Mouse (Mus musculus) embryonic facial prominence, embryonic 12.5 days (tissue): ENCODE data around the gene 0610009B22Rik. TPM values are rescaled to one million over a fixed set of nuclear protein-coding genes. Genes with fewer than 3 reads are reported as not detected.
A peak's percentile ranks its signal among the peaks of the same experiment; 100 is the strongest.

Source experiments
- ATAC-seq: fragments of 200-750 bp; cut with Nextera tagmentation; 2 replicates; pipeline ENCODE4 v1.8.0; 2017; ENCODE audit not compliant: insufficient number of reproducible peaks, insufficient read depth, low FRiP score, low TSS enrichment
- H3K27ac ChIP-seq: fragments of 300-500 bp; sonication (generic); 2 replicates; pipeline ENCODE4 v1.5.1; 2016; ENCODE audit warnings: mild to moderate bottlenecking
- H3K27me3 ChIP-seq: fragments of 300-500 bp; sonication (generic); 2 replicates; pipeline ENCODE4 v1.6.1; 2016; ENCODE audit warnings: mild to moderate bottlenecking, moderate library complexity
- H3K36me3 ChIP-seq: fragments of 300-500 bp; sonication (generic); 2 replicates; pipeline ENCODE4 v1.6.1; 2016; ENCODE audit warnings: mild to moderate bottlenecking
- H3K4me1 ChIP-seq: fragments of 300-500 bp; sonication (generic); 2 replicates; pipeline ENCODE4 v1.6.1; 2016
- H3K4me2 ChIP-seq: fragments of 300-500 bp; sonication (generic); replicated peaks from 2 replicates; pipeline ENCODE4 v1.6.1; 2016; ENCODE audit warnings: mild to moderate bottlenecking, moderate library complexity
- H3K4me3 ChIP-seq: fragments of 300-500 bp; sonication (generic); 2 replicates; pipeline ENCODE4 v1.5.1; 2016; ENCODE audit warnings: mild to moderate bottlenecking
- H3K9ac ChIP-seq: fragments of 300-500 bp; sonication (generic); 2 replicates; pipeline ENCODE4 v1.6.1; 2016; ENCODE audit warnings: mild to moderate bottlenecking, moderate library complexity
- H3K9me3 ChIP-seq: fragments of 300-500 bp; sonication (generic); 2 replicates; pipeline ENCODE4 v1.6.1; 2016; ENCODE audit warnings: mild to moderate bottlenecking, moderate library complexity
- WGBS: fragments of 180-500 bp; shearing (Covaris S2); methylation state at CpG from one replicate; pipeline ENCODE4 v1.1.7; 2016; 5-methylcytosine and 5-hydroxymethylcytosine counted together
- polyA plus RNA-seq: library from polyadenylated mRNA; unstranded; fragments of >200 nt; fragmentation: Nextera tagmentation; extraction: Ambion mirVana; gene quantifications from 2 replicates; pipeline ENCODE4 v1.2.1, GENCODE M21; 2016

The 0610009B22Rik gene
- polyA plus RNA-seq, 1 experiment from 2014 or later, result 91.7 TPM

DNA sequence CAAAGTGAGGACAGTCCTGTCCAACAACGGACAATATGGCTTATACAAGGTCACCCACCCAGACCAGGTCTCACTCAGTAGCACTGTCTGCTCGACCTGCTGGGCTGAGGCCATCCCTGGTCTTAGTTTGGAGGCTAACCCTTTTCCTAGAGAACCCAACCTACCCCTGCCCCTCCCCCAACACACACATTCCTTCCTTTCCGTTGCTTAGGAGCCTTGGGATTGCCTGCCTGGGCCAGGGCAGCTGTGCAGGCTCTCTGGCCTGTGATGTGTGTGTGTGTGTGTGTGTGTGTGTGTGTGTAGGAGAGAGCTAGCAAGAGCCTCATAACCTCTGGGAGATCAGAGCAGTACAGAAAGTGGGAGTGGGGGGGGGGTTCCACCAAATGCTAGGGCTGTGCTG lies 40.1 kb downstream of the 0610009B22Rik start:
- Histone ChIP-seq H3K36me3 (peaks cover 3% of the 10 kb centered on the region; the same call in 1 of the 2 replicates), H3K27me3 (peaks cover 6% of the 10 kb centered on the region; the same call in 1 of the 2 replicates), H3K27ac (peak overlapping the region; percentile 51; the same call in 1 of the 2 replicates), H3K4me1 (peaks cover 23% of the 10 kb centered on the region), H3K4me2 (peak overlapping the region; percentile 93), H3K9ac (0 out of 2 replicates have a peak overlapping the region, but pooled peaks have one; percentile 21), H3K9me3 (no peaks in the 10 kb centered on the region), H3K4me3 (peak overlapping the region; percentile 12; the same call in 1 of the 2 replicates)
- 0 out of 2 replicates have a peak, but pooled peaks have one; percentile 32 for ATAC-seq
- whole genome bisulfite sequencing, result 18% methylated on average over 3 of the region's 3 CpGs

- H3K27ac ChIP-seq, result peak overlapping the region; percentile 55
- 70% methylated on average over 15 of the region's 15 CpGs for WGBS
- H3K9me3 ChIP-seq, result no peaks in the 10 kb centered on the region
- H3K4me2 ChIP-seq, result no peak overlapping the region
- no peak for ATAC-seq
- H3K4me3 ChIP-seq, result no peak overlapping the region
- peaks cover 14% of the 10 kb centered on the region for H3K36me3 ChIP-seq
- no peak overlapping the region for H3K9ac ChIP-seq
- peaks cover 23% of the 10 kb centered on the region for H3K4me1 ChIP-seq
- H3K27me3 ChIP-seq, result peaks cover 6% of the 10 kb centered on the region; the same call in 1 of the 2 replicates
Measured at GRCm38 (mm10) chr11:51646751-51647667, 41.7 kb downstream of the 0610009B22Rik start.

- Histone ChIP-seq H3K4me1 (peaks cover 23% of the 10 kb centered on the region), H3K36me3 (peaks cover 14% of the 10 kb centered on the region), H3K9ac (no peak overlapping the region), H3K9me3 (no peaks in the 10 kb centered on the region), H3K4me2 (no peak overlapping the region), H3K27ac (no peak overlapping the region), H3K27me3 (peaks cover 6% of the 10 kb centered on the region; the same call in 1 of the 2 replicates), H3K4me3 (no peak overlapping the region)
- no peak for ATAC-seq
- 76% methylated on average over 7 of the region's 7 CpGs for WGBS
Measured at GRCm38 (mm10) chr11:51646245-51646644, 42.4 kb downstream of the 0610009B22Rik start.

DNA sequence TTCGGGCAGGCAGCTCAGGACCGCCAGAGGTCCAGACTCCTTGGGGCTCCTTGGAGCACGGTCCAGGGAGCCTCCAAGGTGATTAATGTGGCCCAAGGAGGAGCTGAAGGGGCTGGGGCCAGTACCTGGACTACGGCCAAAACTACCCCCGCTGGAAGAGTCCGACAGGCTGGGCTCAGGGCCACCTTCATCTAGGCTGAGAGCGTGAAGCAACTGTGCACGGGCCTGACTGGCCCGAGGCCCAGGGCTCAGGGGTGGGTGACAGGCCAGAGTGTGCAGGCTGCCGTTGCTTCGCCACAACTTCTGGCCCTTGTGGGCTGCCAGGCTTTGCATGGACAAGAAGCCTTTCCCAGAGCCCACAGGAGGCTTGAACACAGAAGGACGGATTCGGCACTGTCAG lies 43.4 kb downstream of the 0610009B22Rik start:
- no peak for ATAC-seq
- Histone ChIP-seq H3K4me3 (no peak overlapping the region), H3K4me1 (peaks cover 20% of the 10 kb centered on the region), H3K9ac (no peak overlapping the region), H3K4me2 (no peak overlapping the region), H3K9me3 (no peaks in the 10 kb centered on the region), H3K27me3 (peaks cover 1% of the 10 kb centered on the region; the same call in 1 of the 2 replicates), H3K36me3 (peaks cover 14% of the 10 kb centered on the region), H3K27ac (no peak overlapping the region)
- 82% methylated on average over 13 of the region's 13 CpGs for WGBS

DNA sequence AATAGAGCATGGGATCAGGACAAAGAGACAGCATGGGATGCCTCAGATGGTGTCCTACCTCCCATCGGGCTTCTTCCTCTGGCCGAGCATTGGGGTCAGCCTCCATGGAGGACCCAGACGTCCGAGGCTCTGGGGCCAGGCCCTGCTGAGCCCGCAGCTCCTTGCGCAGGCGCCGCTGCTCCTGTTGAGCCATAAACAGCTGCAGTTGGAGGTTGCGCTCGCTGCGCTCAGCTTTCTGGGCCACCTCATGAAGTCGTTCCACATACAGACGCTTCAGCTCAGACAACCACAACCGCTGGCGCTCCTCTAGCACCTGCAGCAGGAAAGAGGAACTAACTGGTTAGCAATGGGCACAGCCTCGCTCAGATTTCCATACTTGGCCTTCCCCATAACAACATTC lies 44.5 kb downstream of the 0610009B22Rik start:
- Histone ChIP-seq H3K9ac (no peak overlapping the region), H3K27me3 (no peaks in the 10 kb centered on the region), H3K27ac (no peak overlapping the region), H3K36me3 (peaks cover 14% of the 10 kb centered on the region), H3K4me2 (no peak overlapping the region), H3K4me1 (peaks cover 10% of the 10 kb centered on the region), H3K9me3 (no peaks in the 10 kb centered on the region), H3K4me3 (no peak overlapping the region)
- WGBS, result 73% methylated on average over 16 of the region's 16 CpGs
- ATAC-seq, result no peak

DNA sequence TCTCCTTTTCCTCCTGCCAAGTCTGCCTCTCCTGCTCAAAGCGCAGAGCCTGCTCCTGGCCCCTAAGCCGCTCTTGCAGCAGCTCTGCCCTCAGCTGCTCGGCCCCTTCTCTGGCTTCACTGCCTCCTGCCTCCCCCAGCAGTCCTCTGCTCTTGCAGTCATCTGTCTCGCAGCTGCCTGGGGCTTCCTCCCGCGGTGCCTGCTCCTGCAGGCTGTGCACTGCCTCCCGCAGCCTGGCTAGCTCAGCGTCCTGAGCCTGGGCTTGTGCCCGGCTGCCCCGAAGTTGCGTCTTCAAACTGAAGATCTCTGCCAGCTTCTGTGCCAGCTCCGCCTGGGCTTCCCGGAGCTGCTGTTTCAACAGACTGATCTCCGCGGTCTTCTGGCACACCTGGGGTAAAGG lies 44.9 kb downstream of the 0610009B22Rik start:
- Histone ChIP-seq H3K4me2 (no peak overlapping the region; the same call in 1 of the 2 replicates), H3K4me3 (no peak overlapping the region), H3K9ac (no peak overlapping the region), H3K4me1 (peaks cover 5% of the 10 kb centered on the region), H3K27ac (no peak overlapping the region), H3K36me3 (peaks cover 14% of the 10 kb centered on the region), H3K9me3 (no peaks in the 10 kb centered on the region), H3K27me3 (no peaks in the 10 kb centered on the region)
- 46% methylated on average over 15 of the region's 15 CpGs for WGBS
- ATAC-seq, result no peak

GRCm38 (mm10) chr11:51643202-51643601 lies 45.5 kb downstream of the 0610009B22Rik start:
- Histone ChIP-seq H3K9ac (no peak overlapping the region), H3K4me3 (no peak overlapping the region), H3K36me3 (peaks cover 14% of the 10 kb centered on the region), H3K27me3 (no peaks in the 10 kb centered on the region), H3K4me1 (peaks cover under 1% of the 10 kb centered on the region), H3K4me2 (no peak overlapping the region), H3K9me3 (no peaks in the 10 kb centered on the region), H3K27ac (no peak overlapping the region)
- no peak for ATAC-seq
- 73% methylated on average over 9 of the region's 9 CpGs for WGBS

- no peak overlapping the region for H3K9ac ChIP-seq
- H3K27ac ChIP-seq, result no peak overlapping the region
- no peak overlapping the region for H3K4me3 ChIP-seq
- peaks cover 14% of the 10 kb centered on the region for H3K36me3 ChIP-seq
- ATAC-seq, result no peak
- no peaks in the 10 kb centered on the region for H3K9me3 ChIP-seq
- H3K4me1 ChIP-seq, result peaks cover 10% of the 10 kb centered on the region; the same call in 1 of the 2 replicates
- 81% methylated on average over 7 of the region's 7 CpGs for WGBS
- H3K27me3 ChIP-seq, result no peaks in the 10 kb centered on the region
- H3K4me2 ChIP-seq, result no peak overlapping the region
Measured at GRCm38 (mm10) chr11:51640748-51641147, 47.9 kb downstream of the 0610009B22Rik start.

- Histone ChIP-seq H3K4me2 (peak overlapping the region; percentile 45; the same call in 1 of the 2 replicates), H3K36me3 (peaks cover 11% of the 10 kb centered on the region; the same call in 1 of the 2 replicates), H3K9ac (no peak overlapping the region), H3K9me3 (no peaks in the 10 kb centered on the region), H3K27ac (0 out of 2 replicates have a peak overlapping the region, but pooled peaks have one; percentile 61), H3K4me3 (no peak overlapping the region), H3K27me3 (no peaks in the 10 kb centered on the region), H3K4me1 (peaks cover 19% of the 10 kb centered on the region)
- ATAC-seq, result no peak
- 56% methylated on average over 5 of the region's 5 CpGs for WGBS
Measured at GRCm38 (mm10) chr11:51638497-51638896, 50.2 kb downstream of the 0610009B22Rik start.

DNA sequence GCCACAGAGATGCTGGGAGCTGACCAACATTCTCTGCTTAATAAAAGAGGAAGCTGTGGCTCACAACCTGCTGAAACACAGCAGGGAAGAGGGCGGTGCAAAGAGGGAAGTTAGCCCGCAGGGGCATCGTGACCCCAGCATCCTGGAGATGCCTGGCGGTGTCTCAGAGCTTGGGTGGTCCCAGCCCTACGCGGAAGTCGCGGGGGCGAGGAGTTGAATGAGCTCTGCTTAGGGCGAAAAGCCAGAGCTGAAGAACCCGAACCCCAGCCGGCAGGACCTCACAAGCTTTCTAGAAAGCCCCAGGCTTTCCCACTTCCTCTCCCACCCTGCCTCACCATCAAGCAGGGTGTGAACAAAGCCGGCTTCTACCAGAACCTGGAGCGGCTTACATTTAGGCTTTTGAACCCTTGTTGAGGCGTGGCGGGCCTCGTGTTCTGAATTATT lies 50.7 kb downstream of the 0610009B22Rik start:
- Histone ChIP-seq H3K4me2 (peak overlapping the region; percentile 45), H3K4me3 (peak overlapping the region; percentile 12; the same call in 1 of the 2 replicates), H3K27ac (peak overlapping the region; percentile 61; the same call in 1 of the 2 replicates), H3K27me3 (no peaks in the 10 kb centered on the region), H3K9ac (0 out of 2 replicates have a peak overlapping the region, but pooled peaks have one; percentile 12), H3K9me3 (no peaks in the 10 kb centered on the region), H3K36me3 (peaks cover 7% of the 10 kb centered on the region; the same call in 1 of the 2 replicates), H3K4me1 (peaks cover 19% of the 10 kb centered on the region)
- ATAC-seq, result no peak
- 3% methylated on average over 17 of the region's 17 CpGs for WGBS

- H3K4me3 ChIP-seq, result peak overlapping the region; percentile 81
- H3K9me3 ChIP-seq, result no peaks in the 10 kb centered on the region
- peaks cover 19% of the 10 kb centered on the region for H3K4me1 ChIP-seq
- peak overlapping the region; percentile 80 for H3K4me2 ChIP-seq
- H3K27ac ChIP-seq, result peak overlapping the region; percentile 77
- H3K36me3 ChIP-seq, result no peaks in the 10 kb centered on the region
- H3K27me3 ChIP-seq, result no peaks in the 10 kb centered on the region
- WGBS, result 3% methylated on average over 6 of the region's 6 CpGs
- peak overlapping the region; percentile 72 for H3K9ac ChIP-seq
- ATAC-seq, result no peak
Measured at GRCm38 (mm10) chr11:51636323-51636684, 52.4 kb downstream of the 0610009B22Rik start.
